Mouse (Mus musculus): Measurements from ENCODE around the gene Sox30. TPM values are rescaled to one million over a fixed set of nuclear protein-coding genes. Genes with fewer than 3 reads are reported as not detected.

Sox30 gene
- not detected for polyA plus RNA-seq (2017; shearing (Covaris generic))

- peak; percentile 57 for ATAC-seq
Measured at GRCm38 (mm10) chr11:45979946-45980892, at the start of gene Sox30. TSS of gene Sox30 (plus strand) at chr11:45980310.

- ATAC-seq: no peak
Measured at GRCm38 (mm10) chr11:45932771-45933170, 47.3 kb upstream of the Sox30 start.

- no peak for ATAC-seq
Measured at GRCm38 (mm10) chr11:45937478-45937877, 42.6 kb upstream of the Sox30 start.

- no peak for ATAC-seq
Measured at GRCm38 (mm10) chr11:45938917-45939316, 41.2 kb upstream of the Sox30 start.

- ATAC-seq: no peak
Measured at GRCm38 (mm10) chr11:45942281-45942680, 37.8 kb upstream of the Sox30 start.

- no peak for ATAC-seq
Measured at GRCm38 (mm10) chr11:45943108-45943705, 36.9 kb upstream of the Sox30 start.

GRCm38 (mm10) chr11:45943891-45944642 lies 36.0 kb upstream of the Sox30 start:
- peak; percentile 22 for ATAC-seq

GRCm38 (mm10) chr11:45944643-45945156 lies 35.4 kb upstream of the Sox30 start, which contains the start of gene Lsm11:
TSS of gene Lsm11 (minus strand) at chr11:45944935.
- ATAC-seq: peak; percentile 92

GRCm38 (mm10) chr11:45946796-45947195 lies 33.3 kb upstream of the Sox30 start:
- ATAC-seq: no peak

- no peak for ATAC-seq
Measured at GRCm38 (mm10) chr11:45947491-45947890, 32.6 kb upstream of the Sox30 start.

GRCm38 (mm10) chr11:45955127-45955627 lies 24.9 kb upstream of the Sox30 start, which contains the start of gene Thg1l:
TSS of gene Thg1l (minus strand) at chr11:45955494.
- ATAC-seq: peak; percentile 96

- no peak for ATAC-seq
Measured at GRCm38 (mm10) chr11:45959598-45959997, 20.5 kb upstream of the Sox30 start.

GRCm38 (mm10) chr11:45960003-45960402 lies 20.1 kb upstream of the Sox30 start:
- ATAC-seq: no peak

GRCm38 (mm10) chr11:45966896-45967295 lies 13.2 kb upstream of the Sox30 start:
- no peak for ATAC-seq

- no peak for ATAC-seq
Measured at GRCm38 (mm10) chr11:45968466-45968865, 11.6 kb upstream of the Sox30 start.

- ATAC-seq: no peak
Measured at GRCm38 (mm10) chr11:45973635-45974034, 6.5 kb upstream of the Sox30 start.

- no peak for ATAC-seq
Measured at GRCm38 (mm10) chr11:45974466-45974865, 5.6 kb upstream of the Sox30 start.

GRCm38 (mm10) chr11:45976061-45976460 lies 4.0 kb upstream of the Sox30 start:
- ATAC-seq: no peak

- ATAC-seq: no peak
Measured at GRCm38 (mm10) chr11:45980893-45981253, 763 bp downstream of the Sox30 start.

- no peak for ATAC-seq
Measured at GRCm38 (mm10) chr11:45991604-45992003, 11.5 kb downstream of the Sox30 start.

GRCm38 (mm10) chr11:45992087-45992486 lies 12.0 kb downstream of the Sox30 start:
- ATAC-seq: no peak

GRCm38 (mm10) chr11:46016061-46016460 lies 36.0 kb downstream of the Sox30 start:
- no peak for ATAC-seq

- ATAC-seq: no peak
Measured at GRCm38 (mm10) chr11:46020246-46020645, 40.1 kb downstream of the Sox30 start.

Data from CD4-positive, CD25-positive, alpha-beta regulatory T cell, adult 4 months (primary cell).